Mouse (Mus musculus) spleen, adult 2 months (tissue): ENCODE data around the gene A530016L24Rik.

Experiments used
- CTCF ChIP-seq: fragments of 200-500 bp; IDR thresholded peaks from 2 replicates; pipeline ENCODE4 v1.5.1; 2011; ENCODE audit warnings: mild to moderate bottlenecking, inconsistent platforms; ENCODE audit not compliant: insufficient read depth, insufficient read length, insufficient replicate concordance; ENCODE audit errors: extremely low read depth
- POLR2A ChIP-seq: fragments of 200-500 bp; IDR thresholded peaks from 2 replicates; pipeline ENCODE4 v1.6.1; 2011; ENCODE audit warnings: low read depth, low read length, inconsistent platforms

GRCm38 (mm10) chr12:112451381-112451780 is 37.9 kb upstream of the A530016L24Rik start:
- TF ChIP-seq CTCF: no peak
- TF ChIP-seq POLR2A: no peak
